Mouse (Mus musculus) olfactory bulb, adult 2 months (tissue): ENCODE measurements around the gene Lrrc4c.

Experiments used
- CTCF ChIP-seq: fragments of 200-500 bp; IDR thresholded peaks from 2 replicates; pipeline ENCODE4 v1.5.1; 2012; ENCODE audit warnings: low read depth, mild to moderate bottlenecking, low read length, moderate library complexity; ENCODE audit not compliant: insufficient read depth
- POLR2A ChIP-seq: fragments of 200-500 bp; IDR thresholded peaks from 2 replicates; pipeline ENCODE4 v1.6.1; 2012; ENCODE audit warnings: mild to moderate bottlenecking, low read depth, low read length, moderate library complexity; ENCODE audit not compliant: insufficient read depth

GRCm38 (mm10) chr2:96402514-96402913 is 84.5 kb downstream of the Lrrc4c start:
- no peak for TF ChIP-seq POLR2A
- TF ChIP-seq CTCF, result no peak
